Mouse (Mus musculus): ENCODE measurements at regions not wholly inside any gene's neighbourhood (a gene's known extent, or its start where the extent isn't known, plus 50 kb on each side); places are given as distances from the start of the nearest gene placed in this dataset.

DNA sequence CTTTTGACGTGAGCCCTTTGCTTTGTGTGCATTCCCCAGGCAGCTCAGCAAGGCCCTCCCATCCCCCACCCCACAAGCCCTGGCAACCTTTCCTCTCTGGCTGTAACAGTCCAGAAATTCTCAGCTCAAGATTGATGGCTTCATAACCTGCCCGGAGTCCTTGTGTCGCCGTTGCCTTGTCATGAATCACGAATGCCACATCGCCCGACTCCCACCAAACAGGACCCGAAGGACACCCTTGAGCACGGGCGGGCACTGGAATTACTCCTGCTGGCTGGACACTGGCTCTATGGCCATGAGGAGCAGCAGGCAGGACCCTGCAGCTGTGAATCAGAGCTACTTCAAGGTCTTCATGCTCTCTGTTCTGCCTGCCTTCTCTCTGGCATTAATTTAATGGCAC lies 106.6 kb upstream of the Nxpe4 start:
- H3K27ac ChIP-seq (ENCODE audit: insufficient read depth, low read length) = no peak overlapping the region
- H3K27me3 ChIP-seq (ENCODE audit: control insufficient read depth, insufficient read depth, low read length, poor library complexity, severe bottlenecking) = no peaks in the 10 kb centered on the region
- TF ChIP-seq CTCF (IDR thresholded peaks at IDR 0.05; ENCODE audit: low read depth, low read length) = no peak
- TF ChIP-seq POLR2A (IDR thresholded peaks at IDR 0.05; ENCODE audit: insufficient read depth, low read length) = no peak
- no peak for TF ChIP-seq EP300 (IDR thresholded peaks at IDR 0.05; ENCODE audit: insufficient read depth, low read depth, low read length)
- H3K9me3 ChIP-seq (replicated peaks; ENCODE audit: control insufficient read depth, insufficient read depth, low read length, poor library complexity, severe bottlenecking) = no peaks in the 10 kb centered on the region
- H3K9ac ChIP-seq (ENCODE audit: low read depth, poor library complexity, severe bottlenecking) = no peak overlapping the region
- no peaks in the 10 kb centered on the region for H3K36me3 ChIP-seq (ENCODE audit: control insufficient read depth, insufficient read depth, low read length, poor library complexity, severe bottlenecking)
- H3K4me1 ChIP-seq (ENCODE audit: control insufficient read depth, insufficient read depth, low read length) = no peaks in the 10 kb centered on the region
- no peak overlapping the region for H3K4me3 ChIP-seq (ENCODE audit: low read depth, low read length)

DNA sequence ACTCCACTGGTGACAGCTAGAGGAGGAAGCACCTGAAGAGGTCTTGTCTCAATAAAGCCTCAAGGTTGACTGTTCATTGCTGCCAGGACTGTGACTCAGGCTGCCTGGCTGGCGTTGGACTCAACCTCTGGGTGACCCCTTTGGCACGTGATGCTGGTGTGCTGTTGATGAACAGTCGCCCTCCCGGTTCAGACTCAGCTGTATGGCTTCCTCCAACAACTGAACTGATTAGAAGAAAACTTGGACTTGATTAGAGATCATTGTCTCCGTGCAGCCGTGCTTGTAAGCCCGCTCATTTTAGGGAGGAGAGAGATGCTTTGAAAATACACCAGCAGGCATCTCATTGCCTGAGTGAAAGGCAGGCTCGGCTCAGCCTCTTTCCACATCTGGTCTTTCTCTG lies 103.2 kb upstream of the Nxpe4 start:
- Histone ChIP-seq H3K4me1 (ENCODE audit: control insufficient read depth, insufficient read depth, low read length) (no peaks in the 10 kb centered on the region), H3K4me3 (ENCODE audit: low read depth, low read length) (no peak overlapping the region), H3K27ac (ENCODE audit: insufficient read depth, low read length) (no peak overlapping the region), H3K9me3 (replicated peaks; ENCODE audit: control insufficient read depth, insufficient read depth, low read length, poor library complexity, severe bottlenecking) (no peaks in the 10 kb centered on the region), H3K36me3 (ENCODE audit: control insufficient read depth, insufficient read depth, low read length, poor library complexity, severe bottlenecking) (no peaks in the 10 kb centered on the region), H3K9ac (ENCODE audit: low read depth, poor library complexity, severe bottlenecking) (no peak overlapping the region), H3K27me3 (ENCODE audit: control insufficient read depth, insufficient read depth, low read length, poor library complexity, severe bottlenecking) (no peaks in the 10 kb centered on the region)
- TF ChIP-seq POLR2A (IDR thresholded peaks at IDR 0.05; ENCODE audit: insufficient read depth, low read length) = no peak
- no peak for TF ChIP-seq EP300 (IDR thresholded peaks at IDR 0.05; ENCODE audit: insufficient read depth, low read depth, low read length)
- no peak for TF ChIP-seq CTCF (IDR thresholded peaks at IDR 0.05; ENCODE audit: low read depth, low read length)

DNA sequence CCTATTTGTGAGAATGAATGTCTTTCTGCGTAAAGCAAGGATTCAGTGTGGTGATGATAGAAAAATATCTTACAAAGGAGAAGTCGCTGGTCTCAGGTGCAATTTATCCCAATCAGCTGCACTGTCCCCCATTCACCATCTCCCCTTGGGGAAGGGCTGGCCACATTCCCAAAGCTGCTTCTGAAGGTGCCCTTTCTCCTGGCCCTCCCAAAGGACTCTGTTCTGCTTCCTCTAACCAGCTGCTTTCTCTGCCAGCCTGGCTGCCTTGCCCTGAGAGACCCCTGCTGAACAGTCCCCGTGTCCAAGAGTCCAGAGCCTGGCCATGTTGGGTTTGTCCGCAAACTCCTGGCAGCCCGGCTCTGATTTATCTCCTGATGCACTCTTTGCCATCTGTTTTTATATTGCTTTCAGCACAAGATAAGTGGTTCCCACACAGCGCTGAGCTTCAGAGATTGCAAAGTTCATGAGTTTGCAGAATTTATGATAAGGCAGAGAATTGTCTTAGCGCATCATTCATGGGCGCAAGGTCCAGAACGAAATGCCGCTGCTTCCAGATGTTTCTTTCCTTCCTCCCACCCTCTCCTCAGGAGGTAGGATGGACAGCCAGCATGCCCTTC lies 102.2 kb upstream of the Nxpe4 start:
- Histone ChIP-seq H3K36me3 (ENCODE audit: control insufficient read depth, insufficient read depth, low read length, poor library complexity, severe bottlenecking) (no peaks in the 10 kb centered on the region), H3K4me1 (ENCODE audit: control insufficient read depth, insufficient read depth, low read length) (no peaks in the 10 kb centered on the region), H3K4me3 (ENCODE audit: low read depth, low read length) (no peak overlapping the region), H3K9ac (ENCODE audit: low read depth, poor library complexity, severe bottlenecking) (no peak overlapping the region), H3K27me3 (ENCODE audit: control insufficient read depth, insufficient read depth, low read length, poor library complexity, severe bottlenecking) (no peaks in the 10 kb centered on the region), H3K27ac (ENCODE audit: insufficient read depth, low read length) (no peak overlapping the region), H3K9me3 (replicated peaks; ENCODE audit: control insufficient read depth, insufficient read depth, low read length, poor library complexity, severe bottlenecking) (no peaks in the 10 kb centered on the region)
- no peak for TF ChIP-seq EP300 (IDR thresholded peaks at IDR 0.05; ENCODE audit: insufficient read depth, low read depth, low read length)
- no peak for TF ChIP-seq POLR2A (IDR thresholded peaks at IDR 0.05; ENCODE audit: insufficient read depth, low read length)
- TF ChIP-seq CTCF (IDR thresholded peaks at IDR 0.05; ENCODE audit: low read depth, low read length) = no peak

DNA sequence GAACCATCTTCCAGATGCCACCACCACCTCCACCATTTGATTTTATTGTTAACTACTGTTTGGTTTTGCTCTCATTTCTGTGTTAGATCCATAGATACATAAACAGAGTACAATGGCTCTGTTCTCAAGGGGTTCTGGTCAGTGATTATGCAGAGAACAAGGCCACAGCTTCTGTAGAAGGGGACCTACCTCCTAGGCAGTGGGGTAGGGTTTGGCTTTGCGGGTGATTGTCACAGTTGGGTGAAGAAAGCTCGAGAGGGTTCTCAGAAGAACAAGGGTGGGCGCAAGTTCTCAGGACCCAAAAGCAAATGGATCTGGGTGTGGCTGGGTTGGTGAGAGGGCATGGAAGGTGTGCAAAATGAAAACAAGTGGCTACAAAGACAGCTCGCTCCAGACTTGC lies 100.8 kb upstream of the Nxpe4 start:
- Histone ChIP-seq H3K4me1 (ENCODE audit: control insufficient read depth, insufficient read depth, low read length) (no peaks in the 10 kb centered on the region), H3K4me3 (ENCODE audit: low read depth, low read length) (no peak overlapping the region), H3K27me3 (ENCODE audit: control insufficient read depth, insufficient read depth, low read length, poor library complexity, severe bottlenecking) (no peaks in the 10 kb centered on the region), H3K27ac (ENCODE audit: insufficient read depth, low read length) (no peak overlapping the region), H3K36me3 (ENCODE audit: control insufficient read depth, insufficient read depth, low read length, poor library complexity, severe bottlenecking) (no peaks in the 10 kb centered on the region), H3K9me3 (replicated peaks; ENCODE audit: control insufficient read depth, insufficient read depth, low read length, poor library complexity, severe bottlenecking) (no peaks in the 10 kb centered on the region), H3K9ac (ENCODE audit: low read depth, poor library complexity, severe bottlenecking) (no peak overlapping the region)
- TF ChIP-seq EP300 (IDR thresholded peaks at IDR 0.05; ENCODE audit: insufficient read depth, low read depth, low read length) (no peak), CTCF (IDR thresholded peaks at IDR 0.05; ENCODE audit: low read depth, low read length) (no peak), POLR2A (IDR thresholded peaks at IDR 0.05; ENCODE audit: insufficient read depth, low read length) (no peak)

DNA sequence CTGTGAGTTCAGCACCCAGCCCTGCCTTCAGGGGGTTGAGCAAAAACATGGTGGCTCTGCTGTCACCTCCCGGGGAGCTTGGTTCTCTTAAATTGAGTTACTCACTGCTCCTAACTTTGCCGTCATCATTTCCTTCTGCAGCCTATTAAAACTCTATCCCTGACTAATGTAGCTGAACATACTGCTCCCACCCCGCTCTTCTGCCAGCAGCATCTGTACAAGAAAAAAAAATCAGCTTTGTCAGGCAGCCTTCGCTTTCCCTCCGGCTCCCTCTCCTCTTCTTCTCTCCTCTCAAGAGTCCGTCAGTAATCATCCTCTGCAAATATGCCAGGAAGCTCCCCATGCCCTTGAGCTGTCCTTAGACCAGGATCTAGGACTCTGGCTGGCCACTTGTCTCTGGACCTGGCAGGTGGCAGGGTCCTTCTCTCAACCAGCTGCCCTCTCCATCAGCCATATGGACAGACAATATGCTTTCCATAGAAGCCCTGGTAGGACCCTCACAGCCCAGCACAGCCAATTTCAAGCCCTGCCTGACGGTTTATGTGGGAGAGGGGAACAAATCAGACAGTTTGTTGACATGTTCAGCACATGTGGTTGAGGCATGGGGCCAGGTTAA lies 95.0 kb upstream of the Nxpe4 start:
- TF ChIP-seq EP300 (IDR thresholded peaks at IDR 0.05; ENCODE audit: insufficient read depth, low read depth, low read length) (no peak), POLR2A (IDR thresholded peaks at IDR 0.05; ENCODE audit: insufficient read depth, low read length) (no peak), CTCF (IDR thresholded peaks at IDR 0.05; ENCODE audit: low read depth, low read length) (no peak)
- no peaks in the 10 kb centered on the region for H3K4me1 ChIP-seq (ENCODE audit: control insufficient read depth, insufficient read depth, low read length)
- H3K9ac ChIP-seq (ENCODE audit: low read depth, poor library complexity, severe bottlenecking) = no peak overlapping the region
- H3K4me3 ChIP-seq (ENCODE audit: low read depth, low read length) = no peak overlapping the region
- H3K9me3 ChIP-seq (replicated peaks; ENCODE audit: control insufficient read depth, insufficient read depth, low read length, poor library complexity, severe bottlenecking) = no peaks in the 10 kb centered on the region
- H3K36me3 ChIP-seq (ENCODE audit: control insufficient read depth, insufficient read depth, low read length, poor library complexity, severe bottlenecking) = no peaks in the 10 kb centered on the region
- H3K27ac ChIP-seq (ENCODE audit: insufficient read depth, low read length) = no peak overlapping the region
- no peaks in the 10 kb centered on the region for H3K27me3 ChIP-seq (ENCODE audit: control insufficient read depth, insufficient read depth, low read length, poor library complexity, severe bottlenecking)

DNA sequence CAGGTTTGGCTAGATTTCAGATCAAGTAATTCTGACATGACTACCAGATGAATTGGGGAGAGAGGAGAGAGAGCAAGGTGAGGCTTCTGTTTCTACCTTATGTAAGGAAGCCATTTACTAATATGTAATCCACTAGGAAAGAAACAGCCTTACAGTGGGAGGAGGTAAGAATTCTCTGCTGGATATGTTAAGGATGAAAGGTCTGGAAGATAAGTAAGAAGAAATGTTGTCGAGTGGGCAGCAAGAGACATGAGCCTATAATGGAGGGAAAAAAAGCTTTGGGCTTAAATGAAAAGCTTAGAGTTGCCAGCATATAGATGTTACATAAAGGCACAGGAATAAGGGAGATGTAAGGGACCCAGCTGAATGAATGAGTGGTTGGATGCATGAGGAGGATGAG lies 89.2 kb upstream of the Nxpe4 start:
- no peaks in the 10 kb centered on the region for H3K36me3 ChIP-seq (ENCODE audit: control insufficient read depth, insufficient read depth, low read length, poor library complexity, severe bottlenecking)
- H3K4me3 ChIP-seq (ENCODE audit: low read depth, low read length) = no peak overlapping the region
- H3K27ac ChIP-seq (ENCODE audit: insufficient read depth, low read length) = no peak overlapping the region
- H3K27me3 ChIP-seq (ENCODE audit: control insufficient read depth, insufficient read depth, low read length, poor library complexity, severe bottlenecking) = no peaks in the 10 kb centered on the region
- H3K9ac ChIP-seq (ENCODE audit: low read depth, poor library complexity, severe bottlenecking) = no peak overlapping the region
- H3K4me1 ChIP-seq (ENCODE audit: control insufficient read depth, insufficient read depth, low read length) = peaks cover 1% of the 10 kb centered on the region
- H3K9me3 ChIP-seq (replicated peaks; ENCODE audit: control insufficient read depth, insufficient read depth, low read length, poor library complexity, severe bottlenecking) = peaks cover 4% of the 10 kb centered on the region; the same call in 1 of the 2 replicates
- TF ChIP-seq EP300 (IDR thresholded peaks at IDR 0.05; ENCODE audit: insufficient read depth, low read depth, low read length) (no peak), POLR2A (IDR thresholded peaks at IDR 0.05; ENCODE audit: insufficient read depth, low read length) (no peak), CTCF (IDR thresholded peaks at IDR 0.05; ENCODE audit: low read depth, low read length) (no peak)
